8 mouse cellular contexts compared by ENCODE assay signal in genomic region chr4:109000961-109001360, GRCm38 (mm10). TPM values are rescaled to one million over a fixed set of nuclear protein-coding genes. Genes with fewer than 3 reads are reported as not detected.
A peak's percentile ranks its signal among the peaks of the same experiment; 100 is the strongest.
DNase-seq lines count a peak whose midpoint lies in the region; ATAC-seq and TF ChIP-seq lines count a peak whose summit lies in the region.

No protein-coding gene starts in this region.

- ATAC-seq in intestine, embryonic 14.5 days (replicated peaks; ENCODE audit: low FRiP score, low TSS enrichment, low read depth), result no peak; the same call in 1 of the 2 replicates
- no peak for ATAC-seq in midbrain, postnatal 0 days (ENCODE audit: low FRiP score)

- no peak for TF ChIP-seq CTCF in midbrain, postnatal 0 days (IDR thresholded peaks at IDR 0.05)

- 0 out of 2 replicates have a peak, but pooled peaks cover 5% of the 10 kb centered on the region for H3K36me3 ChIP-seq in intestine, embryonic 14.5 days (ENCODE audit: control insufficient read depth, insufficient read depth, low read length)
- peaks cover 2% of the 10 kb centered on the region; the same call in 1 of the 2 replicates for H3K36me3 ChIP-seq in midbrain, postnatal 0 days (ENCODE audit: insufficient read depth, low read length)

- no peaks in the 10 kb centered on the region for H3K9me3 ChIP-seq in intestine, embryonic 14.5 days (ENCODE audit: control insufficient read depth, low read length)
- no peaks in the 10 kb centered on the region for H3K9me3 ChIP-seq in midbrain, postnatal 0 days (ENCODE audit: low read length)

- WGBS in intestine, embryonic 14.5 days, result under 1% methylated on average over 18 of the region's 18 CpGs
- WGBS in midbrain, postnatal 0 days, result under 1% methylated on average over 18 of the region's 18 CpGs

- H3K4me1 ChIP-seq in intestine, embryonic 14.5 days (replicated peaks; ENCODE audit: control insufficient read depth, insufficient read depth, low read length), result peaks cover 9% of the 10 kb centered on the region
- peaks cover 13% of the 10 kb centered on the region for H3K4me1 ChIP-seq in midbrain, postnatal 0 days (ENCODE audit: insufficient read depth, low read length)

- DNase-seq in cerebellum, adult 11 months, result peak; percentile 17
- no peak for DNase-seq in cerebellum, postnatal 25 days
- peak; percentile 22 for DNase-seq in ovary, postnatal 14 days (ENCODE audit: low spot score)
- DNase-seq in ovary, postnatal 36 days (ENCODE audit: low spot score), result no peak
- DNase-seq in intestine, embryonic 14.5 days (ENCODE audit: low spot score), result no peak
- DNase-seq in midbrain, postnatal 0 days (ENCODE audit: low spot score), result peak; percentile 17
- DNase-seq in layer of hippocampus, postnatal 25 days (ENCODE audit: extremely low spot score in 1 of 2, low spot score in 1 of 2), result no peak
- no peak for DNase-seq in layer of hippocampus, adult 8-10 months (ENCODE audit: low spot score in 2 of 2)

- H3K4me3 ChIP-seq in intestine, embryonic 14.5 days (ENCODE audit: low read depth, low read length), result peak overlapping the region; percentile 65
- peak overlapping the region; percentile 80 for H3K4me3 ChIP-seq in midbrain, postnatal 0 days (ENCODE audit: low read depth, low read length)

- H3K27ac ChIP-seq in intestine, embryonic 14.5 days (ENCODE audit: low read depth), result peak overlapping the region; percentile 89
- H3K27ac ChIP-seq in midbrain, postnatal 0 days (ENCODE audit: low read depth, low read length), result peak overlapping the region; percentile 91

- no peaks in the 10 kb centered on the region for H3K27me3 ChIP-seq in intestine, embryonic 14.5 days (replicated peaks; ENCODE audit: control insufficient read depth, insufficient read depth, low read length)
- H3K27me3 ChIP-seq in midbrain, postnatal 0 days (ENCODE audit: insufficient read depth, low read length), result no peaks in the 10 kb centered on the region

- peak overlapping the region; percentile 81 for H3K9ac ChIP-seq in intestine, embryonic 14.5 days (ENCODE audit: low read length)
- peak overlapping the region; percentile 75 for H3K9ac ChIP-seq in midbrain, postnatal 0 days (replicated peaks; ENCODE audit: low read length, poor library complexity, severe bottlenecking)

- H3K4me2 ChIP-seq in intestine, embryonic 14.5 days (ENCODE audit: low read length), result peak overlapping the region; percentile 74
- peak overlapping the region; percentile 76 for H3K4me2 ChIP-seq in midbrain, postnatal 0 days (ENCODE audit: low read depth, low read length, poor library complexity, severe bottlenecking)

RNA-seq across cellular contexts. Expression of gene Nrd1, which starts 0.5 kb away (rescaled TPM):
- 45.8 and 47.9 TPM in 2 replicates for polyA plus RNA-seq in intestine, embryonic 14.5 days (2014; fragmentation: Nextera tagmentation; extraction: Ambion mirVana)
- 63.8 and 64.6 TPM in 2 replicates for total RNA-seq in midbrain, postnatal 0 days (2014; rRNA removed)
- polyA plus RNA-seq in midbrain, postnatal 0 days (2015; fragmentation: Nextera tagmentation; extraction: Ambion mirVana), result 46.0 and 61.4 TPM in 2 replicates
- total RNA-seq in layer of hippocampus, postnatal 25 days (2021), result 100 to 1,000 TPM in 1 of 2 experiments, 10 to 100 TPM in 1; 99.5 to 136 TPM
- 100 to 1,000 TPM; 116 to 149 (median 131) TPM for total RNA-seq in layer of hippocampus, adult 8-10 months (2022)

Comparison
In these comparisons a context has a peak if more than half of its experiments do, and no peak if none do; other contexts are left out.
1. DNase-seq: peak in cerebellum, adult 11 months (single experiment), ovary, postnatal 14 days (single experiment) and midbrain, postnatal 0 days (single experiment); none in cerebellum, postnatal 25 days (0 of 2), ovary, postnatal 36 days (single experiment), intestine, embryonic 14.5 days (single experiment), layer of hippocampus, postnatal 25 days (0 of 2) and layer of hippocampus, adult 8-10 months (0 of 2).